Mouse (Mus musculus) monocyte, adult 2 months (primary cell): ENCODE results near the gene Polm.

Source experiments
- DNase-seq, 2 experiments: peaks; one replicate each; pipeline ENCODE4 v3.0.0; 2022; ENCODE audit warnings: low spot score in 2 of 2, low read depth in 1 of 2

Polm gene

DNA sequence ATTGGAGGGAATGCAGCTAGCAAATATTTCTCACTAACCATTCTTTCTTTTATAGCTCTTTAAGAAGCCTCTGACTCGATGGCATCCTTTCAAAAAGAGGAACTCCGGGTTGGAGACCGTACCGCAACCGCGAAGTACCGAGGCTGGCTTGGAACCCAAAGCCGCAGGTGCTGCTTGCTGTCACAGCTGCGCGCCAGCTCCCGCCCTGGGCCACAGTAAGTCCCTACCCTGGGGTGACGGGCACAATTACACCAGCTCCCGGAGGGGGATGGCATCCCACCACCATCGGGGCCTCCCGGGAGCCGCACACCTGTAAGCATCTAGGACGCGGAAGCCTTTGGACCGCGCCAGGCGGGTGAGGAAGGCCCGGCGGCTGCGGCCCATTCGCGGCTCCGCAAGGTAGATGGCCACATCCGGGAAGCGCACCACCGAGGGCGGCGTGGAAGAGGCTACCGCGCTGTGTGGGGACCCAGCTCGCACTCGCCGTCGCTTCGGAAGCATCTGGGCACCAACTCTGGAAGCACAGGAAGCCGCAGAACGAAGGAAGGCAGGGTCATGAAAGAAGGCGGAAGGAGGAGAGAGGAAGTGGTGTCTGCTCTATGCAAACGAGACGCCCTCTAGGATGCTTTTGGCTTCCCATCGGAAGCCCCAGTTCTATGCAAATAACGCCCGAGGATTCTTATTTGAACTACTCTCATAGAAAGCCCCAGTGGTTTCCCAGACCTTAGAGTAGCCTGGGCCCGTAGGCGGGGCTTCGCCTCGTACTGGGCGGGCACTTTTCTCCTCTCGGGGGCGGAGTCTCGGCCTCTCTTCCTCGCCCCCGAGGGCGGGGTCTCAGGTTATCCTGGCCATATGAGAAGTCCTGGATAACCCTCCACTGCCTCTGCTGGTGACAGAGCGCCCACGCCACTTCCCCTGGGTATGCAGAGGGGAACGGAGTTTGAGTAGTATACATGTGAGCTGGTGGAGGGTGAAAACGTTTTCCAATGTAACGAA is at the start of gene Polm:
TSS of gene Polm (minus strand) at position 766 of the 996 bp plus-strand sequence.
- peak; percentile 82 to 85 for DNase-seq

DNA sequence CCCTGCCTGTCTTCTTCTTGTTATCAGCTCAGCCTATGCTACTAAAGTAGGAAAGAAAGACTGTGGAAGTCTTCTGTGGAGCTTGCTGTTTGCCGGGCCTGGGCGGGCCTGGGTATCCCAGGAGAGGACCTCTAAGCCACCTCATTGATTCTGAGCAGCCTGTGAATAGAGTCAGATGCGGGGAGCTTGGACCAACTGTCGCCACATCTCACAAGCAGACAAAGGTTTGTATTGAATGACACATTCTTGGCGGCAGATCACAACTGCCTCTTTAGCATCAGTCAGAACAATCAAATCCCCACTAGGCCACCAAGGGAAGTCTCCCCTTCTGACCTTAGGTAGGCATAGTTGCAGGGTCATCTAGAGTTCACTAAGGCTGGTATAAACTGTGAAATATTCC is 49.4 kb upstream of the Polm start:
- no peak for DNase-seq

DNA sequence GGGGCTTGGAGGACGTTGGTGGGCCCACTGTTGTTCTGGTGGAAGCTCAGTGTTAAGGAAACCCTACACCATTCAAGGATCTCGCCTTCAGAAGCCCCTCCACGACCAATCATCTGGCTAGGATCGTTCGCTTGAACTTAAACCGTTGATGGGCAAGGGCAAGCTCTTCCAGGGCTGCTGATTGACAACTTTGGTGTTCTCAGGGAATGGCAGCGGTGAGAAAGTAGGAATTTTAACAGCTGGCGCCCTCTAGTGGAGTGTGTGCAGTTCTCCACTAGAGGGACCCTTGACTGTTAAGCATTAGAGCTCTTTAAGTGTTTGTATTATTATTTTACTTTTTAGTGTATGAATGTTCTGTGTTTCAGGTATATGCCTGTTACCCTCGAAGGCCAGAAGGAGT is 48.4 kb upstream of the Polm start:
- peak in 1 of 2 experiments; percentile 23 for DNase-seq

DNA sequence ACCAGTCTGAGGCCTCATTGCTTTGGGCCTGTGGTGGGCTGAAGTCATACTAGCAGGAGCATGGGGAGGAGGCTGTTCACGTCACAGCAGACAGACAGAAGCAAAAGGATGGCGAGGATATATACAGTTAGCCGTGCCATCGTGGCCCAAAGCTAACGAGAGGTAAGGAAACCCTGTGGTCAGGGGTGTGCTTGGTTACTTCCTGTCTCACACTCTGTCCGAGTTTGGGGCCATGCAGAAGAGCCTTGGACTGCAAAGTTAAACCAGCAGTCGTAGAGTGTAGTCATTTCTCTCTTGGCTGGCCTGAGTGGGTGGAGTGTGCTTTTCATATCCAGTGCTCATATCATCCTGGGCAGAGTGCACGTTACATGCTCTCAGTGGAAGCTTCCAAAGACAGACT is 44.7 kb upstream of the Polm start:
- no peak for DNase-seq

DNA sequence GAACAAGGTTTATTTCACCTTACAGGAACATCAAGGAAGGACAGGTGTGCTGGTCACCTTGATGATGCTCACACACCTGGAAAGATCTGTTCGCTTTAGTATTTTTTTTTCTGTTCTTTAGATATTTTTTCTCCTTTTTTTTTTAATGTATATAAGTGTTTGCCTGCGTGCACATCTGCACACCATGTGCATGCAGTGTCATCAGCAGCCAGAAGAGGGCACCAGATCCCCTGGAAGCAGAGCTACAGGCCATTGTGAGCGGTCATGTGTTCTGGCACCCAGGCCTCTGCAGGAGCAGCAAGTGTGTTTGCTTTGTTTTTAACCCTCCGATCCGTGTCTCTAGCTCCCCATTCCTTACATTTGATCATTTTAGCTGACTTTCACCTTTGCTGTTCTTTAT is 42.1 kb upstream of the Polm start:
- DNase-seq = peak in 1 of 2 experiments; percentile 39

DNA sequence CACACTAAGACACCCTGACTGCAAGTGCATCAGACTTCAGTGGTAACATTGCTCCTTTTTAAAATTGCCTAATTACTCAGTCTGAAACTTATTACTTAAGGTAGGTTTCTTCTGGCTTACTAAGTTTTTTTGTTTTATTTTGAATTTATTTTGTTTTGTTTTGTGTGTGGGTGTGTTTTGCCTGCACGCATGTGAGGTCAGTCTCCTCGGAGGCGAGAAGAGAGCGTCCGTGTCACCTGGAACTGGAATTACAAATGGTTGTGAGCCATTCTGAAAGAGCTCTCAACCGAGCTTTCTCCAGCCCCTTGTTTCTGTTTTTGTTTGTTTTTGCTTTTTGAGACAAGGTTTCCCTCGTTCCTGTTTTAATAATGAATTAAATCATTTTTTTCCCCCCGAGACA is 40.8 kb upstream of the Polm start:
- DNase-seq = no peak

DNA sequence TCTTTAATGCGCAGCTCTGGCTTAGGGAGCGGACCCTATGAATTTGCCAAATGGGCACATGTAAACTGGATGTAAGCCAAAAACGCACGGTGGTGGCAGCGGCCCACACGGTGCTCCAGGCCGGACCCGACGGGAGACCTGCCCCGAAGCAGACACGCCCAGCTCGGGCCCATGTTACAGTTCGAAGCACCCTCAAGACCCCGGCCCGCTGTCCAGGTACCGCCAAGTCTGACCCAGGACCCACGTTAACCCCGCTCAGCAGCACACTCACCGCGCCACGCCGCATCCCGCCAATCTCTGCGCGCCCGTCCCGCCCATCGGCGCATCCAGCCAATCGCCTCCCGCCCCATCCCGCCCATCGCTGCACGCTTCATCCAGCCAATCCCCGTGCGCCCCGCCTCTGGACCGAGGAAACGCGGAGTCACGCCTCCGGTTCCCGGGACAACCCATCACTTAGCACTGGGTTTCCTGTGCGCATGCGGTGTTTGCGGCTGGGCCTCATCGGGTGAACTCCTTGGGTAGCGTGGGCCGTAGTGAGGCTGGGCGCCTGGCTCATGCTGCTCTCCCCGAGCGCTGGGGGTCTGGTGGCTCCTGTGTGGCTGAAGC is 40.2 kb upstream of the Polm start, which contains the start of gene Pold2:
TSS of gene Pold2 (minus strand) at position 372 of the 606 bp plus-strand sequence.
- peak; percentile 85 to 90 for DNase-seq

DNA sequence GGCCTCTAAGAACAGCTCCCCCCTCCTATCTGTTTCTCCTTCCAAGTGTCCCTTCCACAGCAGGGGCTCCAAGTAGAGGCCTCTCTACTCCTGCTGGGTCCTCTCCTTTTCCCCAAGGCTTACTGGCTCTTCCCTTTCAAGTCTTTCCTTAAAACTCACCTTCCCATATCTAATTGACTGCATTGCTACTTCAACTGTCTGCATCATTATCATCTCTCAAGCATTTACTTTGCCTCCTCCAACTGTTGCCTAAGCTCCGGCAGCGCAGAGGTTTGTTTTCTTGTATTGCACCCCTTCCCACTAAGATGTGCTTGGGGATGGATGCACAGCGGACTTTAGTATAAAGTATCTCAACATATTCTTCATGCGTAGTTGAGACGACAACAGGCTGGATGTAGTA is 39.6 kb upstream of the Polm start:
- no peak for DNase-seq

DNA sequence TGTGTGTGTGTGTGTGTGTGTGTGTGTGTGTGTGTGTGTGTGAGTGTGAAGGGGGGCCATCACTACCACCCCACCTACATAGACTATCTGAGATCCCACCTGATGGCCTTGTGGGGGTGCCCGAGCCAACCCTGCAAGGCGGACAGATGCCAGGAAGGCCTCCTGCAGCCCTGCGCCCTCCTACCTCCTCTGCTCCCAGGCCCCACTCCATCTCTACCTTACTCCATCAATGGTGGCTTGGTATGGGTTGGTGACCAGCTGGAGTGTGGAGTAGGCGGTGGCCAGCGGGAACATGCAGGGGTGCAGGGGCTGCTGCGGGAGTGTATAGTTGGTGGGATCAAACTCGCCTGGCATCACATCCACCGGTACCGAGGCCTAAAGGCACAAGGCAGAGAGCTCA is 35.4 kb upstream of the Polm start:
- DNase-seq = no peak

DNA sequence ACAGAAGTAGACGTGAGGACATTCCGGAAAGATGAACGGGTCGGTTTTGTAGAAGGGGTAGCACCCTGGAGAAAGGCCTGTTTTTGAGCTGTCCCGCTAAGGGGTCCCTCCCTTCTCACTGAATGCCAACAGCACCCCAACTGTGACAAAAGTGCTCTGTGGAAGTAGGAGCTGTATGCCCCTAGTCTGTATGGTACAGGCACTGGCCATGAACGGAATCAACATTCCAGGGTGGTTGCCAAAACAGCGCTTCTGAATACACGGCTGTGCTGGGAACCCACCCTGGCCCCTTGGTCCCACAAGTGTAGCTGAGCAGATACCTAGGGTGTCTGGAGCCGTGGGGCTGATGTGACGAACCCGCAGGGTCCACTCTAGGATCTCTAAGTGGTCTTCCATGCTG is 34.9 kb upstream of the Polm start:
- DNase-seq = no peak

DNA sequence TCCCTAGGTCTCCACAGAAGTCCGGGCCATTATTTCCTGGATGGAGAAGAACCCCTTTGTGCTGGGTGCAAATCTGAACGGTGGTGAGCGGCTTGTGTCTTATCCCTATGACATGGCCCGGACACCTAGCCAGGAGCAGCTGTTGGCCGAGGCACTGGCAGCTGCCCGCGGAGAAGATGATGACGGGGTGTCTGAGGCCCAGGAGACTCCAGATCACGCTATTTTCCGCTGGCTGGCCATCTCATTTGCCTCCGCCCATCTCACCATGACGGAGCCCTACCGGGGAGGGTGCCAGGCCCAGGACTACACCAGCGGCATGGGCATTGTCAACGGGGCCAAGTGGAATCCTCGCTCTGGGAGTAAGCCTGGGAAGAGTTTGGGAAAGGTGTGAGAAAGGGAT is 32.3 kb upstream of the Polm start:
- DNase-seq = no peak

DNA sequence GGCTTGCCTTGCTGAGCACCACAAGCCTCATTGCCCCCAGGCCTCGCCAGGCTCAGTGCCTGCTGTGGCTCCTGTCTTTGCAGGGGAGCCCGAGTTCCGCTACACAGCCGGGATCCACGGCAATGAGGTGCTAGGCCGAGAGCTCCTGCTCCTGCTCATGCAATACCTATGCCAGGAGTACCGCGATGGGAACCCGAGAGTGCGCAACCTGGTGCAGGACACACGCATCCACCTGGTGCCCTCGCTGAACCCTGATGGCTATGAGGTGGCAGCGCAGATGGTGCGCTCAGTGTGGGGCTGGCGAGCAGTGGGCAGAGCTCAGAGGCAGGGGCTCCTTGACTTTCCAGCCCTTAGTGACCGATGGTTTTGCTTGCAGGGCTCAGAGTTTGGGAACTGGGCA is 31.5 kb upstream of the Polm start:
- DNase-seq = no peak

DNA sequence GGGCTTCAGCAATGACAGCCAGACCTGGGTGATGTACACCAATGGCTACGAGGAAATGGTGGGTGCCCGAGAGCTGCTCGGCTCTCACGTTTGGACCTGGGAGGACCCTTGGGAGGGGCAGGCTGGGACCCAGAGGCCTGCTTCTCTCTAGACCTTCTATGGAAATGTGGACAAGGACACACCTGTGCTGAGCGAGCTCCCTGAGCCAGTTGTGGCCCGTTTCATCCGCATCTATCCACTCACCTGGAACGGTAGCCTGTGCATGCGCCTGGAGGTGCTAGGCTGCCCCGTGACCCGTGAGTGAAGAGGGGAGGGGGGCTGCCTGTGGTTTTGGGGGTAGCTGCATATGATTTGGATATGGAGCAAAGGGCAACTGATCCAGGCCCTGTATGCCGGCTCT is 30.5 kb upstream of the Polm start:
- DNase-seq = no peak

DNA sequence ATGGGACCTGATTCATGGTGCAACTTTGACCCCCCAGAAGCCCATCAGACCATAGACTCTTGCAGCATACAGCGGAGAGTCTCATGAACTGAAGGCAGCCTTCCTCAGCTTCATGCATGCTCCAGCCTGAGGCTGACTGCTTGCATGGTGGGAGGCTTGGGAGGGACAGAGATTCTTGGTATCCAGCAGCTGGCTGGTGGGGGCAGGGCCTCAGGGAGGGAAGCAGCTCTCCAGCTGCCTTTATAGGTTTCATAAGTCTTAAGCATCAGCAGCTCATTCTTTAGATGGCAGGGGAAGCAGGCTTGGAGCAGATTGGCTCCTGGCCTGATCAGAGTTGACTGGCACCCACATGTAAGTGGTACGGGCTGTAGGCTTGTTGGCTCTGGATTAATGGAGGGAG is 29.4 kb upstream of the Polm start:
- DNase-seq = no peak

DNA sequence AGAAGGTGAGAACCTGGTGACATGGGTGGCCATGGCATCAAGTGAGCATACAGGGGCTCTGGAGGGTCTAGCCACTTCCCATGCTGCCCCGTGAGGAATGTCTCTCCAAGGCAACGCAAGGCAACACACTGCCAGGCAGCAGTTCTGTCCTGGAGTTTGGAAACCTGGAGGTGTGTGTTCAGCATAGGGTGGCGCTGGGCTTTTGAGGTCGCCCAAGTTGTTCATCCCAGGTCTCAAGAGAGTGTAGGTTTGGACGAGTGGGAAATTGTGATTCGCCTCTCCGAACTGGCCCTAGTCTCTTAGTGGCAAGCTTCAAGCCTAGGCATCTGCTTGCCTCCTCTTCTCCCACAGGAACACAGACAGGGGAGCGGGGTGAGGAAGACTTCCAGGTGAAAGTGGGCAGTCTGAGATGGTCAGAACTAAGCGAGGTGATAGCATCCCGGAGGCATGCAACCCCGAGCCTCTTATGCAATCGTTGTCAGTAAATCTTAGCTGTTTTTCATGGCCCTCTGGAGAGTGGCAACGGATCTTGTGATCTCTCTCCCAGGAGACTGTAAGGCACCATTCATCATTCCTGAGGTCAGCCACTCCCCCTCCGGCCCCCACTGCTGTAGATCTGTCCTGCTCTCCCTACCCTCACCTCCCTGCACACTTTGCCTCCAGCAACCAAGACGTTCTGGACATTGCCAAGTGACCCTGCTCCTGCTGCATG is 24.7 kb upstream of the Polm start:
- DNase-seq = no peak

DNA sequence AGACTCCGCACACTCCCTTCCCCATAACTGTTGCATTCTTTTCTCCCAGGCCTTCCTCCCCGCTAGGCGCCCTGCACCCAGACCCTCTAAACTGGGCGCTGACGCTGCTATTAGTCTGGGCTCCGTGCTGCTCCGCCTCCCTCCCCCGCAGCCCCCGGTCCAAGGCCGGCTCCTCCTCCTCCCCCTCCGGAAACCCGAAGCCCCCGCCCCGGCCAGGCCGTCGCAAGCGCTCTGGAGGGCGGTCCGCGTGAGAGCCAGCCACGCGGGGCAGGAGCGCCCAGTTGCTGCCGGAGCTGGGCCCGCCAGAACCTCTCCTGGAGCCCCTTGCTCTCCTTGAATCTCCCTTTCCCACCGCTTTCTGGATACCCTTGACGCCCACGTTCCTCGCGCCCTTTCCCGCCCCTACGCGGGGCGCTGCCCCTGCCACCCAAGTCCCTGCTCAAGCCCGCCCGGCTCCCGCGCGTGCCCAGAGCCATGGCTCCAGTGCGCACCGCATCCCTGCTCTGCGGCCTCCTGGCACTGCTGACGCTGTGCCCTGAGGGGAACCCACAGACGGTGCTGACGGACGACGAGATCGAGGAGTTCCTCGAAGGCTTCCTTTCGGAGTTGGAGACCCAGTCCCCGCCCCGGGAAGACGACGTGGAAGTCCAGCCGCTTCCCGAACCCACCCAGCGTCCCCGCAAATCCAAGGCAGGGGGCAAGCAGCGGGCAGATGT is 24.0 kb upstream of the Polm start, which contains the start of gene Aebp1:
TSS of gene Aebp1 (plus strand) at position 270 of the 716 bp plus-strand sequence.
- no peak for DNase-seq

DNA sequence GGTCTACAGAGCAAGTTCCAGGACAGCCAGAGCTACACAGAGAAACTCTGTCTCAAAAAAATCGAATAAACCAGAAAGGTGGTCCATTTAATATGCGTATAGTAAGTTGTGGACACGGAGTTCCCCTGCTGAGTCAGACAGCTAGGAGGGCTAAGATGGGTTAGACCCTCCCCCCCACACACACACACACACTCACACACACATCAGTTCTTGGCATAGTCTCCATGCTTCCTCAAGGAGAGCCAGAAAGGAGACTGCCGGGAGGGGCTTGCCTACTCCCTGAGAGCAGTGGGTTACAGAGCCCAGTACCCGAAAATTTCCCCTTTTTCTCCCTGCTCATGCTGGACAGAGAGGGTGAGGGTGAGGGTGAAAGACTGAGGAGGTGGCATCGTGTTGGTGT is 22.8 kb upstream of the Polm start:
- DNase-seq = no peak

DNA sequence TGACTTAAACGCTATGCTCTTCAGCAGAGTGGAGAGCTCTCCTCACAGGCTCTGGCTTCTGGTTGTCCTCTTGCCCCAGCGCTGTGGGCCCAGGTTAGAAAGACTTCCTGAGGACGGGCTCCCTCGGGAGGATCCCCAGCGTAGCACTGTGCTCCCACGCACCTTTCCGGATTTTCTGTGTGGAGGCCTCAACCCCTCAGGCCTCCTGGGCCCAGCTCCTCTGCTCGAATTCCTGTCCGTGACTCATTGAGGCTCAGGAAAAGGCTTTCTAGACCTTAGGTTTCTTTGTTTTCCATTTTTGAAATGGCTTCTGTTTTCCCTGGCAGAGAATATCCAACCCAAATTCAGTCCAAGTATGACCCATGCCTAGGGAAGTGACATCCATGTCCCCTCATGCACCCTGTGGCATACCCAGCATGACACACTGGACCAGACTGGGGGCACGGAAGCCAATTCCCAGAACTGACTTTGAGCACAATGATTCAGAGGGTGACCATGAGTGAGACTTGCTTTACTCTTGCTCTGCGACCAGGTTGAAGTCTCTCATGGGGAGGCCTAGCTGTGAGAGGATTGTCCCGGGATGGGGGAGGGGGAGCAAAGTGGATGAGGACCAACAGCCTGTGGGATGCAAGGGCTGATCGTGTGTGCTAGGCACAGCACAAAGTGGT is 22.2 kb upstream of the Polm start:
- DNase-seq = no peak

DNA sequence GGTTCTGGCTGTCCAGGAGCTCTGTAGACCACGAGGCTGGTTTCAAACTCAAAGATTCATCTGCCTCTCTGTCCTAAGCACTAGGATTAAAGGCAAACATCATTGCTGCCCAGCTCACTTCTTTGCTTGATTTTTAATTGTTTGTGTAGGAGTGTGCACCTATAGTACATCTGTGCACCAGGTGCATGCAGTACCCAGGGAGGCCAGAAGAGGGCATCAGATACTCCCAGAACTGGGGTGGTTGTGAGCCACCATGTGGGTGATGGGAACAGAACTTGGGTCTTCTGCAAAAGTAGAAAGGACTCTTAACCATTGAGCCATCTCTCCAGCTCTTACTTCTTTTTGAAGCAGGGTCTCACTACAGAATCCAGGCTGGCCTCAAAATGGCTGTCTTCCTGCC is 20.9 kb upstream of the Polm start:
- DNase-seq = no peak

DNA sequence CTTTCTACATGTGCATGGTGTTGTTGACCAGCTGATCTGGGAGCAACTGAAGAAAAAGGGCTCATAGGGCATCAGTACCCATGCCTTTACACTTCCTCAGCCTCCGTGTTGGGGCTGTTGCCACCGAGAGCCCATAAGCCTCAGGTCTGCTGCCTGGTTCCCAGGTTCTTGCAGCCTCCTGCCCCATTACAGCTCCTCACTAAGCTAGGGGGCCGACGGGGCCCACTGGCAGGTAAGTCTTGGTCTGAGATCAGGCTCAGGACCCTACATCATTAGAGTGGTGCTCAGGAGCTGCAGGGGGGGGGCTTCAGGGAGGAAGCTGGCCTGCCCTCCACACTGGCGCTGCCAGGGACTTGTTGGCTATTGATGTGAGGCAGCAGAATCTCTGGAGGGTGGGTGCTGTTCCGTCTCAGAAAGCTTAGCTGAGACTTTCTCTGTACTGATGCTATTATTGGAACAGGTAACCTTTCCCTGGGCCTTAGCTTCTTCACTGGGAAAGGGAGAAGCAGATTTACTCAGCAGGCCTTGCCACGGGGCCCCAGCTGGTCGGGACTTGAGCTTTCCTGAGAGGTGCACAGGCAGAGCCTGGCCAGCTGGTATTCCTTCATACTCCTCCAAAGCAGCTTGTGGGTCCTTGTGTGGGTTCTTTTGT is 18.8 kb upstream of the Polm start:
- DNase-seq = no peak
